Mouse (Mus musculus) left cerebral cortex, postnatal 25 days (tissue): ENCODE results near the gene Fkbp9. TPM values are rescaled to one million over a fixed set of nuclear protein-coding genes. Genes with fewer than 3 reads are reported as not detected.
"Not testable (repeated sequence)": the region's sequence is repeated elsewhere in the genome, so short reads cannot be mapped to it uniquely, and the experiment has no call there.

ENCODE experiments used
- DNase-seq, 2 experiments: peaks; one replicate each; pipeline ENCODE4 v3.0.0; 2022; ENCODE audit warnings: low spot score in 2 of 2, mixed read lengths in 1 of 2
- intact Hi-C: fragments of 180-260 bp; cut with DNase I; formaldehyde crosslinking; loops from one replicate; pipeline ENCODE4 v1.15.1; 2025
- total RNA-seq, 2 experiments: library from RNA; stranded (reverse); gene quantifications; 2 replicates each; pipeline ENCODE4 v1.2.3; 2021

Fkbp9 gene
- total RNA-seq, 2 experiments from 2014 or later = 23.5 to 24.9 TPM

- intact Hi-C loops = no loop called here
Observed at GRCm38 (mm10) chr6:56832830-56833229, 971 bp downstream of the Fkbp9 start.

GRCm38 (mm10) chr6:56834769-56835168, 2.9 kb downstream of the Fkbp9 start:
- intact Hi-C loops = no loop called here
- no peak for DNase-seq

More at GRCm38 (mm10) chr6:56832830-56833229, 971 bp downstream of the Fkbp9 start:
- no peak for DNase-seq

GRCm38 (mm10) chr6:56835532-56835931, 3.7 kb downstream of the Fkbp9 start:
- intact Hi-C loops = no loop called here
- DNase-seq = peak in 1 of 2 experiments; percentile 11

GRCm38 (mm10) chr6:56837166-56837565, 5.3 kb downstream of the Fkbp9 start:
- intact Hi-C loops = no loop called here

GRCm38 (mm10) chr6:56837621-56838020, 5.8 kb downstream of the Fkbp9 start:
- no peak for DNase-seq
- intact Hi-C loops = no loop called here

More at GRCm38 (mm10) chr6:56837166-56837565, 5.3 kb downstream of the Fkbp9 start:
- DNase-seq = no peak

GRCm38 (mm10) chr6:56843229-56843628, 11.4 kb downstream of the Fkbp9 start:
- DNase-seq = no peak
- intact Hi-C loops = no loop called here

GRCm38 (mm10) chr6:56844365-56844764, 12.5 kb downstream of the Fkbp9 start:
- intact Hi-C loops = no loop called here
- no peak for DNase-seq

- DNase-seq = no peak
- intact Hi-C loops = no loop called here
Observed at GRCm38 (mm10) chr6:56848974-56849373, 17.1 kb downstream of the Fkbp9 start.

GRCm38 (mm10) chr6:56850315-56850714, 18.5 kb downstream of the Fkbp9 start:
- DNase-seq = peak in 1 of 2 experiments; percentile 44
- intact Hi-C loops = loop anchor here (2.0 kb wide), 1 partner anchor 58 kb away; no protein-coding TSS in a partner anchor

- intact Hi-C loops = no loop called here
Observed at GRCm38 (mm10) chr6:56854803-56855202, 22.9 kb downstream of the Fkbp9 start.

GRCm38 (mm10) chr6:56856748-56857147, 24.9 kb downstream of the Fkbp9 start:
- intact Hi-C loops = no loop called here
- no peak for DNase-seq

More at GRCm38 (mm10) chr6:56854803-56855202, 22.9 kb downstream of the Fkbp9 start:
- DNase-seq = no peak

- DNase-seq = no peak
- intact Hi-C loops = no loop called here
Observed at GRCm38 (mm10) chr6:56860205-56860848, 28.5 kb downstream of the Fkbp9 start.

GRCm38 (mm10) chr6:56866899-56867298, 35.0 kb downstream of the Fkbp9 start:
- DNase-seq, intact Hi-C loops: not testable (repeated sequence)

GRCm38 (mm10) chr6:56868565-56868964, 36.7 kb downstream of the Fkbp9 start:
- intact Hi-C loops = no loop called here
- no peak for DNase-seq

- intact Hi-C loops = no loop called here
- no peak for DNase-seq
Observed at GRCm38 (mm10) chr6:56870027-56870426, 38.2 kb downstream of the Fkbp9 start.

GRCm38 (mm10) chr6:56876870-56877269, 45.0 kb downstream of the Fkbp9 start:
- peak; percentile 26 to 84 for DNase-seq
- intact Hi-C loops = no loop called here

GRCm38 (mm10) chr6:56877985-56878384, 46.1 kb downstream of the Fkbp9 start:
- intact Hi-C loops = no loop called here
- DNase-seq = no peak

GRCm38 (mm10) chr6:56879352-56879955, 47.6 kb downstream of the Fkbp9 start:
- intact Hi-C loops = no loop called here
- no peak for DNase-seq

- intact Hi-C loops = no loop called here
- DNase-seq = no peak
Observed at GRCm38 (mm10) chr6:56888561-56888960, 56.7 kb downstream of the Fkbp9 start.

- intact Hi-C loops = no loop called here
- DNase-seq = no peak
Observed at GRCm38 (mm10) chr6:56890762-56891161, 58.9 kb downstream of the Fkbp9 start.

- intact Hi-C loops = no loop called here
- DNase-seq = no peak
Observed at GRCm38 (mm10) chr6:56899601-56900000, 67.7 kb downstream of the Fkbp9 start.
